Mouse (Mus musculus) lung, postnatal 0 days (tissue): ENCODE data around the gene Grin2a.

Experiments
- CTCF ChIP-seq: IDR thresholded peaks from 2 replicates; pipeline ENCODE4 v1.5.1; 2016; ENCODE audit warnings: antibody characterized with exemption, mild to moderate bottlenecking
- EP300 ChIP-seq: IDR thresholded peaks from 2 replicates; pipeline ENCODE4 v1.6.1; 2016; ENCODE audit warnings: antibody characterized with exemption, mild to moderate bottlenecking, control low read depth

DNA sequence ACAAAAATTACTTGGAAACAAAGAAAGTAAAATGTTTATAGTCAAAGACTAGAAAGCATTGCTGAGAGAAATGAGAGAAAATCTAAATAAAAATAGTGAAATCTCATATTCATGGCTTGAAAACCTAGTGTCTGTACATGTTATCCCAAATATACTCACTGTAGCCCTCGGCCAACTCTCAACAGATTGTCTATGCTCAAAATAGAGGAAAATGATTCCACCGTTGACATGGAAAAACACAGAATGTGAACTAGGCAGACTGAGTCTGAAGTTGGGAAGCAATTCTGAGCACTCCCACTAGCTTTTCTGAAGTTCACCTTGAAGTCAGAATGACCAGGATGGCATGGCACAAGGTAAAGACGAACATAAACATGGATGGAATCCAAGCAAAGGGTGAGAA, 84.7 kb downstream of the Grin2a start:
- TF ChIP-seq CTCF (no peak), EP300 (no peak)
